Mouse (Mus musculus): Measurements from ENCODE around the gene Sirt4.

GRCm38 (mm10) chr5:115449247-115449646, 35.3 kb downstream of the Sirt4 start:
- TF ChIP-seq CTCF (IDR thresholded peaks at IDR 0.05): no peak
- no peak for TF ChIP-seq EP300 (IDR thresholded peaks at IDR 0.05)
